ENCODE assay signal across 8 mouse cellular contexts in genomic region chr10:127070190-127071121, GRCm38 (mm10). TPM values are rescaled to one million over a fixed set of nuclear protein-coding genes. Genes with fewer than 3 reads are reported as not detected.
DNase-seq lines count a peak whose midpoint lies in the region; ATAC-seq and TF ChIP-seq lines count a peak whose summit lies in the region.

Gene Tspan31, minus strand, starts transcription at chr10:127070264.

- peak; percentile 80; the same call in 1 of the 2 replicates for TF ChIP-seq POLR2A in lung, adult 2 months (IDR thresholded peaks at IDR 0.05; ENCODE audit: borderline replicate concordance, extremely low read depth, low read depth, low read length)

- no peaks in the 10 kb centered on the region for H3K9me3 ChIP-seq in forebrain, postnatal 0 days (ENCODE audit: low read length)

- TF ChIP-seq CTCF in forebrain, postnatal 0 days (IDR thresholded peaks at IDR 0.05; ENCODE audit: low read depth), result no peak
- no peak for TF ChIP-seq CTCF in layer of hippocampus, adult 2 months (conservative IDR thresholded peaks at IDR 0.05)
- no peak for TF ChIP-seq CTCF in lung, adult 2 months (IDR thresholded peaks at IDR 0.05; ENCODE audit: insufficient read depth, low read length)

- H3K27ac ChIP-seq in forebrain, postnatal 0 days (ENCODE audit: low read depth, low read length), result peak within 1 kb of the TSS; percentile 84
- H3K27ac ChIP-seq in layer of hippocampus, adult 2 months, result peak within 1 kb of the TSS; percentile 94

- peak; percentile 96 for ATAC-seq in forebrain, postnatal 0 days
- ATAC-seq in neutrophil, adult 5-6 weeks (ENCODE audit: extremely low read depth, insufficient number of reproducible peaks, low FRiP score, poor library complexity, severe bottlenecking), result peak; percentile 65

- no peaks in the 10 kb centered on the region for H3K27me3 ChIP-seq in forebrain, postnatal 0 days (ENCODE audit: insufficient read depth, low read length)

- peak within 1 kb of the TSS; percentile 50 for H3K4me3 ChIP-seq in forebrain, postnatal 0 days (ENCODE audit: low read depth, low read length)
- H3K4me3 ChIP-seq in layer of hippocampus, adult 2 months, result peak within 1 kb of the TSS; percentile 89
- peak within 1 kb of the TSS; percentile 93 for H3K4me3 ChIP-seq in lung, adult 2 months (replicated peaks; ENCODE audit: extremely low read depth, low read depth, low read length)

- peak; percentile 96 for DNase-seq in Muller cell, postnatal 12 days (ENCODE audit: inconsistent ontology term)
- DNase-seq in cerebellum, adult 8-10 months, result peak; percentile 87
- peak; percentile 97 for DNase-seq in forebrain, postnatal 0 days
- DNase-seq in heart, postnatal 4 days, result peak; percentile 88
- peak; percentile 90 to 97 for DNase-seq in layer of hippocampus, adult 2 months (ENCODE audit: low spot score in 2 of 2)
- peak; percentile 76 for DNase-seq in lung, adult 2 months
- DNase-seq in testis, postnatal 14 days (ENCODE audit: low spot score), result peak; percentile 87

- H3K4me1 ChIP-seq in forebrain, postnatal 0 days (ENCODE audit: insufficient read depth), result peaks cover 14% of the 10 kb centered on the region
- peaks cover 6% of the 10 kb centered on the region; the same call in 1 of the 2 replicates for H3K4me1 ChIP-seq in lung, adult 2 months (ENCODE audit: control insufficient read depth, insufficient read depth, low read length)

- under 1% methylated on average over 36 of the region's 36 CpGs for WGBS in forebrain, postnatal 0 days
- WGBS in lung, adult 2 months, result under 1% methylated on average over 36 of the region's 36 CpGs

- peaks cover 34% of the 10 kb centered on the region for H3K36me3 ChIP-seq in forebrain, postnatal 0 days (ENCODE audit: insufficient read depth)

- H3K4me2 ChIP-seq in forebrain, postnatal 0 days (ENCODE audit: low read depth), result peak within 1 kb of the TSS; percentile 93

- peak within 1 kb of the TSS; percentile 54 for H3K9ac ChIP-seq in forebrain, postnatal 0 days

RNA-seq across cellular contexts. Expression of gene Tspan31, which starts in this region (rescaled TPM):
- 105 and 201 TPM in 2 replicates for total RNA-seq in forebrain, postnatal 0 days (2014; rRNA removed)
- 83.9 and 98.1 TPM in 2 replicates for polyA plus RNA-seq in forebrain, postnatal 0 days (2015; fragmentation: Nextera tagmentation; extraction: Ambion mirVana)
- 10 to 100 TPM; 49.2 to 49.7 TPM for total RNA-seq in heart, postnatal 4 days (2021)
- 10 to 100 TPM; 57.2 to 62.1 TPM for total RNA-seq in layer of hippocampus, adult 2 months (2021)
- polyA plus RNA-seq in lung, adult 2 months (2012; rRNA removed), result 60.8 and 99.3 TPM in 2 replicates
- 21.9 and 23.5 TPM in 2 replicates for total RNA-seq in neutrophil, adult 5-6 weeks (2017)

Comparison
In these comparisons a context has a peak if more than half of its experiments do, and no peak if none do; other contexts are left out.
1. Peak in every context shown above with its lines: DNase-seq, ATAC-seq, H3K4me3 ChIP-seq and H3K27ac ChIP-seq.